Mouse (Mus musculus) heart, postnatal 4 days (tissue): ENCODE data around the gene Gm5737. TPM values are rescaled to one million over a fixed set of nuclear protein-coding genes. Genes with fewer than 3 reads are reported as not detected.

Source experiments
- DNase-seq: peaks from one replicate; pipeline ENCODE4 v3.0.0; 2021
- total RNA-seq, 2 experiments: library from RNA; stranded (reverse); gene quantifications; 2 replicates each; pipeline ENCODE4 v1.2.3; 2021

The Gm5737 gene
- not detected for total RNA-seq

DNA sequence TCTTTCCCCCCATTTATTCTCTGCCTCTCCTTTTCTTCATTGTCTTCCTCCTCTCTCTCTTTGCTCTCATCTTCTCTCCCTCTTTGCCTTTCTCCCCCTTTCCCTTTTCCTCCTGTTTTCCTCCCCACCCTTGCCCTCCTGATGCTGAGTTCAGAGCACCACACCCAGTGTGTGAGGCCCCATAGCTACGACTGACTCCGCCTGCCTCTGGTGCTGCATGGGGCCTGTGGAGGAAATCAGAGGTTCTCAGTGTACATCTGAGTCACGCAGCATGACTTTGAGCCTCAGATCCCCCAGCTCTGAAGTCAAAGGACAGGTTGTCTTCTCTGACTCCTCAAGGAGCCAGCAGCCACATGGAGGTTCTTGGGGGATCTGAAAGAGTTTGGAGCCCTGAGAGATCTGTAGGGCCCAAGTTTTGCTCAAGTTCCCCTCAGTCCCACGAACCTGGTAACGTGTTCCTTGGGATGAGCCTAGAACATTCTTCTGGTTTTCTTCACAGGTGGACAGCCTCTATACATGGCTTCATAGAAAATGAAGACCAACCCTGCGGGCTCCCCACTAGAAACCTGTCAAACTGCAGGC lies at the start of gene Gm5737:
Gene Gm5737 (plus strand): TSS at position 532 of the 582 bp plus-strand sequence.
- DNase-seq = no peak

DNA sequence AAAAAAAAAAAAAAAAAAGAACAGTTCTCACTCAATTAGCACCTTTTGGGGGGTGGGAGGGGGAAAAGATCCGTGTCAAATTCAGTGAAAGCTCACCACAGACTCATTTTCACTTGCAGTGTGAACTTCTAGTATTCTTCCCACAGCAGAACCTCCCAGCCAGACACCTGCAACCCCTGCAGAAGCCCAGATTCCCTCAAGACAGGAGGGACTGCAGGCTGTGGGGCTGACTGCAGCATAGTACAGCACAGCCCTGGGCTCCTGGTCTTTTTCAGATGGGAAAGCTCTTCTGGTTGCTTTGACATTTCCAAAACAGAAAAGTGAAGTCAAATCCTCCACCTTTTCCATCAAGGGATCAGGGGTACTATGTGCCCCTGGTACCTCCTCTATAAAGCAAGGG lies 44.8 kb upstream of the Gm5737 start:
- no peak for DNase-seq

DNA sequence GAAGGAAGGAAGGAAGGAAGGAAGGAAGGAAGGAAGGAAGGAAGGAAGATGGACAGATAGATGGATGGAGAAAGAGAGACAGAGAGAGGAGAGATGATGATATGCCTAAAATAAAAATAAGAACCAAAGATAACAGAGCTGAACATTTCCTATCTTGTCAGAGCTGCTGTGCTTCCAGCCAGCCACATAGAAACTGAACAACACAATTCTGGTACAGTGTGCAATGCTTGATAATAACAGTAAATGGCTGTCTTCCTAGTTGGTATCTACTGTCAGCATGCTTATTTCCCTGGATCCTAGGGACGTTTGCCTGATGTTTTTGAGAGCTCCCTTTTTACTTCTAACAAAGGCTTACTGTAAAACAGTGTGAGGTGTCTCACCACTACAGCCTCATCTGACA lies 40.8 kb upstream of the Gm5737 start:
- no peak for DNase-seq

DNA sequence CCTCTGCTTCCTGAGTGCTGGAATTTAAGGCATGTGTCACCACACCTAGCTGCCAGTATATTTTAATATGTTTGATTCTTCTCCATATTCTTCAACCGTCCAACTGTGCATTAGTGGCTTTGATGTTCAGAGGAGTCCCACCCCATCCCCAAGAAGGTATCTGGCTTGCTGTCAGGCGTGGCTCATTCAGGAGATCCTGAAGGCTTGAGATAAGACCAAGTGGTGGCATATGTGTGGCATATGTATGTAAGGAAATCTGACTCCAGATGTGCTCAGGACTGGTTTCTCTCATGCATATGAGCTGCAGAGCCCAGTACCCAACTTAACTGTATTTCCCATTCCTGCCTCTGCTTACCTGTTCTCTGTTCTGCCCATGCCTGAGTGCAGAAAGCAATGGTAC lies 34.2 kb upstream of the Gm5737 start:
- DNase-seq = no peak

DNA sequence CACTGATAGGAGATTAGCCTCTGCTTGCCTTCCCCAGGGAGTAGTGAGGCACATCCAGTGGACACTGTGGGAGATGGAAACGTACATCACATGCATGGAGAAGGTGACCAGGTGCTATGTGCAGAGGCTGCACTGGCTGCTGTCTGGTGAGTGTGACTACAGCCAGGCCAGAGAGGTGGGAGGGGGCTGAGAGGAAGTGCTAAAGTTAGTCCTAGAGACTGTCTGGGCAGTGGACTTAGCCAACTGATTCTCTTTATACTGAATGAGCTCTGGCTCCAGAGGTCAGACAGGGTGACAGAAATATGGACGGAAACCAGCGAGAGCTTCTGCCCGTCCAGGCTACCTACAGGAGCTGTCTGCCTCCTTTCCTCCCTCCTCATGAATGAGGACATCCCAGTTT lies 16.6 kb upstream of the Gm5737 start:
- no peak for DNase-seq

DNA sequence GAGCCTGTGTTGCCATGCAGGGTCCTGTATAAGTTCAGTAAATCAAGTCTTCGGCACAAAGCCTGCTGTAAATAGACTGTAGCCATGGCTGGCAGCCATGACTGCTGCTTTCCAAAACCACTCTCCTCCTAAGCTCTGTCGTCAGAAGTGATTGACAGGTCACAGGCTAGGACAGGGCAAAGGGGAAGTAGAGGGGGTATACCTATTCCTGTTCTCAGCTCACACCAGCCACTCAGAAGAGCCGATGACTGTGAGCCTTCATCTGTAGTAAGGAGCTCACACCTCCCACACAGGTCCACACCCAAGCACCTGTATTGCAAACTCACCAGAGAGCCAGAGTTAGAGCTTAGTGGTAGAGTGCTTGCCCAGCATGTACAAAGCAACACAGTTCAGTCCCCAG lies 15.8 kb upstream of the Gm5737 start:
- no peak for DNase-seq

DNA sequence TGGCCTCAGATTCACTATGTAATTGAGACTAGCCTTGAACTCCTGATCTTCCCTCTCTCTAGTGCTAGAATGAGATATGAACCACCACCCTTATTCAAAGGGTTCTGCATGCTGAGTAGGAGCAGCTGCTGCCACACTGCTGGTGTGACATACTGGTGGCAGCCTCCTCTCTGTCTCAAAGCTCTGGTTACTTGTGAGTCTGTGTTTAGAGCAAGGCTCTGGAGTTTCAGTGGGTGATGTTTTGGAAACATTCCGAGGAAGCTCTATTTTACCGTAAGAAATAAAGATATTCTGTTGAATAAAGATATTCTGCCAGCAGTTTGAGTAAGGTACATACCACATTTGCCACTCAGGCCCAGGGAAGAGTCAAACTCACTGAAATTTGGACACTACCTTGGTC lies 8.9 kb upstream of the Gm5737 start:
- DNase-seq = no peak

DNA sequence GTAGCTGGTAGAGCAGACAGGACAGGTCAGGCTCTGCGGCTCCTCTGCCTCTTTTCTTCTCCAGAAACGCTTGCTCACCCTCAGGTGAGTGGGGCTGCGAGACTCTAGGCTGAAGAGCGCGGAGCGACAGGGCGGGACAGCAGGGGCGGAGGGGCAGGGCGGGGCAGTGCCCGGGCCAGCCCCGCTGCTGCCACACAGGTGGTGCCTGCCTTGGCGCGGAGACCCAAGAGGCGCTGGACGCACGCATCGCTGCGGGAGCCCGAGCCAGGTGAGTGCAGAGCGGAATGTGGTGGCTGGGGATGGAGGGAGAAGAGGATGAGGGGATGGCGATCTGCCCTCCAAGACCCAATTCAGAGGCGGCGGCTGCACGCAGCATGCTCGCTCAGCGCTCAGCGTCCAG lies 2.5 kb upstream of the Gm5737 start:
- DNase-seq = no peak

DNA sequence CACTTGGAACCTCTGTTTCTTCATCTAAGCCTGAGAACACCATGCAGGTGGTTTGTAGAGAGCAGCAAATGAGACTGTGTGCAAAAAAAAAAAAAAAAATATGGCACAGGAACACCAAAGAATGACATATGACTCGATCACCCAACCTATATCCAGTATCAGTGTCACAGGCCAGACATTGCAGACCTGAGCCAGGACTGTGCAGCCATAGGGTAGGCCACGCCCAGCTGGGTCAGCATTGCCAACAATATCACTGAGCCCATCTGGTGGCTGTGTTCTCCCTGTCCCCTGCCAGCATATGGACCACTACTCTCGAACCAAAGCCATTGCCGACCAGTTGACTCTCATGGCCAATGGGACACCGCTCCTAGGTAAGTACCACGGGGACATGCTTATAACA lies 5.4 kb downstream of the Gm5737 start:
- no peak for DNase-seq

DNA sequence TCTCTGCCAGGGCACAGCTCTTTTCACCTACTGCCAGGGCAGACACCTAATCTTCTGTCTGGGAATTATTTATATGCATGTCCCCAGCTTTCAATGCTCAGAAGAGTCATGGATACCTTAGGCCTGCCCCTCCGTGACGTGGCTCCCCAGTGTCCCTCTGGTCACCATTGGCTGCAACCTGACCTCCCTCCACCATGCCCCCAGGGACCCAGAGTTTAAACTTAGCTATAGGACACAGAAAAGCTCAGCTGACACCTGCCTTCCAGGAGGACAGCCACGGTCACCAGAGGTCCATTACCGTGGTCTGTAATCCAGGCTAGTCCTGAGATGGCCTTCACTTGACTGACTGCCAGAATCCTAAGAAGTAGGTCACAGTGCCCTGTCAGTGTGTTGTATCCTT lies 7.2 kb downstream of the Gm5737 start:
- no peak for DNase-seq

DNA sequence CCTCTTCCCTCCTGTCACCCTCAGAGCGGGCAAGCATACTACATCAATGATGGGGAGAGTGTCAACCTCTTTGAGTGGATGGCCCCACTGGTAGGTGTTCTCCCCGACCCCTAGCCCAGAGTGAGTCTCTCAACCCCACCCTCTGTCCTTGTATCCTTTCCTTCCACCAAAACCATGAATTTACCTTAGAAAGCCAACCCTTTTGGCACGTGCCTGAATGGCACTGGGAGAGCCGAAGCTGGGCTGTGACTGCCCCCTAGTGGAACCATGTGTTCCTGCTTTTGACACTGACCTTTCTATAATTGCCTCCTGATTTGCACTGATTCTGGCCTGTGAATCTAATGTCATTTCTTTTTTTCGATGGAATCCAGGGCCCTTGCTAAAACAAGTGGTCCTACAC lies 11.1 kb downstream of the Gm5737 start:
- DNase-seq = peak; percentile 79

DNA sequence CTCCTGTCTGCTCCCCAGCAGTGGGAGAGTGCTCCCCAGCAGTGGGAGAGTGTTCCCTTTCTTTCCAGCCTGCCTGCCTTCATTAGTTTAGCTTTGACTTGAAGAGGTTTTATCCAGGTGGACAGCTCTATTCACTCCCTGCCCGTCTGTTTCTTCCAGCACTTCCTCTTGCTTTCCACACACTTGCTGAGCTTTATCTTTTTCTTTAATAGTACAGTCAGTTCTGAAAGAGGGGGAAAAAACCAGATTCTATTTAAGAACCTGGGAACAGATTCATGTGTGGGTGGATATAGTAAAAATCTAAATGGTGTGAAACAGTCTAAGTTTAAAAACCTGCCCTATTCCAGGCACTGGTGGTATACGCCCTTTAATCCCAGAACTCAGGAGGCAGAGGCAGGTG lies 12.9 kb downstream of the Gm5737 start:
- no peak for DNase-seq

DNA sequence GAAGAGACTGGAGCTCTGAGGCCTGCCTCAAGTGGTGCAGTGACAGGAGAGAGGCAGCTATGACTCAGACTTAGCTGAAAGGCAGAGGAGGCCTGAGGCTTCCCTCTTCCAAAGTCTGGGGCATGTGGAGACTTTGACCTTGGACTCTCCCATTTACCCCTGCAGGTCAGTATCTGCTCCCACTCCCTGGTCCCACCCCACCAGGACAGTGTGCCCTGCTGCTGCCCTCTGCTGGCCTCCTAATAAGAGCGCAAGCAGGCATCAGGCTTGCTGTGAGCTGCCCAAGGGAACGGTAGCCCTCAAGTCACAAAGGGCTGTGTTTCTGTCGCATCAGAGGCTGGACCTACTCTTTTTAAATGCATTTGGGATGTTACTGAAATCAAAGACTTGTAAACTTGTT lies 14.2 kb downstream of the Gm5737 start:
- DNase-seq = peak; percentile 70

DNA sequence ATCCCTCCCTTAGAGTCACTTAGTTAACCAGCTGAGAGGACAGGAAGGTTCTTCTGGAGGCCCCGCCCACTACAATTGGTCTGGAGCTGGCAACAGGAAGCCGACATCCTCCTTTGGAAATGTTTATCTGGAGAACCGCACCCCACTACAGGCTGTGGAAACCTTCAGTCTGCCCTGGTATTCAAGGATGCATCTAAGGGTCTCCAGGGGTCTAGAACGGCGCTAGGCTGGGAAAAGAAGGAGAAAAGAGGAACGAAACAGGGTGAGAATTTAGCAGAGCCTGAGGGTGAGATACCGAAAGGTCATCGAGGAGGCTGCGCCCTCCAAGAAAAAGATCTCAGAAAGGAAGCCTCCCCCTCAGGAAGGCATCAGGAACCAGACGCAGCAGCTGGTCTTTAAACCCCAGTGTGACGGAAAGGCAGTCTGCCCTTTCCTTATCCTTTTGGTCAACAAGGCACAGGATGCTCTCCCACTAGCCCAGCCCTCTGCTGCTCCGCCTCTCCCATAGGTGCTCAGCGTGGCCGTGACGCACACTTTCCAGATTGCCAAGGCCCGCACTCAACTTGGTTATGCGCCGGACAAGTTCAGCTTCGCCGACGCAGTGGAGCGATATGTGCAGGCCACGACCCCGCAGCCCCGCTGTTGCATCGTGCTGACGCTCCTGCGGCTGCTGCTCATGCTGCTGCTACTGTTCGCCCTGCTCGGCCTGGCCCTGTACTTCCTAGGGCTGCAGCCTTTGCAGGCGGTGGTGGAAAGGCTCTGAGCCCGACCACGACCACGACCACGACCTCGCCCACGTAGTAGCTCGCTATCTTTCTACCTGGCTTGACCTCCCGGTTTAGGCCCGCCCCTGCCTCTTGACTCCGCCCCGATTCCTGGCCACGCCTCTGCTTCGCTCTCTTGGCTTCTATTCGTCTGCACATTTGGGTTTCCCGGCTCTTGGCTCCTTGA lies 18.5 kb downstream of the Gm5737 start:
- peak; percentile 72 for DNase-seq

DNA sequence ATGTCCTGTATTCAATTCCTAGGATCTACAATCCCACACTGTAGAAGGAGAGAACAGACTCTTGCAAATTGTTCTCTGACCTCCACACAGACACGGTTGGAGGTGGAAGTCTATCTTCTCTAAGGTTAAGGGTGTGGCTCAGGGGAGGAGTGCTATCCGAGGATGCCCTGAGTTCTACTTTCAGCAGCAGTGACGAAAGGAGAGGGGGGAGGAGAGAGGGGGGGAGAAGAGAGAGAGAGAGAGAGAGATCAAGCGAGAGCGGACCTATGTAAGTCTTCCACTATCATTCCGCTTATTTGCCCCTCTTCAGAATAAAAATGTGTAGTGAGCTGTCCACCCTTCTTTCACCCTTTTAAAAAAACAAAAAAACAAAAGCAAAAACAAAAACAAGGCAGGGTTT lies 22.3 kb downstream of the Gm5737 start:
- no peak for DNase-seq

DNA sequence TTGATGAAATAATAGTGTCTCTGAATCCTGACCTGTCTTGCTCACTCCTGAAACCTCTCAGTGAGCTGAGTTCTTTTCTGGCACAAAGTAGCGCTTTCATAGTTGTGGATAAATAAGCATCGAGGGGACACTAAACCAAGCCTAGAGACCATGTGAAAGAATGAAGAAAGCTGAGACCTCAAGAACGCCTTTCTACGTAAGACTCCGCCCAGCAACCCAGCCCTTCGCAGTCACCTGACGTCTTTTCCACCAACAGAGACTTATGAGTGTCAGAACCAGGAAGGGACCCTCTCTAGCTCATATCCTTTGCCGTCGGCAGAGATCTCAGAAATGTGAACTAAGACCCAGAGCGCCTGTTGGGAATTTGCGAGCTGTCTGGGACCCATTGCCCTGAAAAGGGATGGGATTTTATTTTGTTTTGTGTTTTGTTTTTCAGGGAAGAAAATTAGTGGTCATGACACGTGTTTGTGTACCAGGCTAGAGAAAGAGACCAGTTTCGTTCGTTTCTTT lies 22.8 kb downstream of the Gm5737 start:
- DNase-seq = peak; percentile 70

DNA sequence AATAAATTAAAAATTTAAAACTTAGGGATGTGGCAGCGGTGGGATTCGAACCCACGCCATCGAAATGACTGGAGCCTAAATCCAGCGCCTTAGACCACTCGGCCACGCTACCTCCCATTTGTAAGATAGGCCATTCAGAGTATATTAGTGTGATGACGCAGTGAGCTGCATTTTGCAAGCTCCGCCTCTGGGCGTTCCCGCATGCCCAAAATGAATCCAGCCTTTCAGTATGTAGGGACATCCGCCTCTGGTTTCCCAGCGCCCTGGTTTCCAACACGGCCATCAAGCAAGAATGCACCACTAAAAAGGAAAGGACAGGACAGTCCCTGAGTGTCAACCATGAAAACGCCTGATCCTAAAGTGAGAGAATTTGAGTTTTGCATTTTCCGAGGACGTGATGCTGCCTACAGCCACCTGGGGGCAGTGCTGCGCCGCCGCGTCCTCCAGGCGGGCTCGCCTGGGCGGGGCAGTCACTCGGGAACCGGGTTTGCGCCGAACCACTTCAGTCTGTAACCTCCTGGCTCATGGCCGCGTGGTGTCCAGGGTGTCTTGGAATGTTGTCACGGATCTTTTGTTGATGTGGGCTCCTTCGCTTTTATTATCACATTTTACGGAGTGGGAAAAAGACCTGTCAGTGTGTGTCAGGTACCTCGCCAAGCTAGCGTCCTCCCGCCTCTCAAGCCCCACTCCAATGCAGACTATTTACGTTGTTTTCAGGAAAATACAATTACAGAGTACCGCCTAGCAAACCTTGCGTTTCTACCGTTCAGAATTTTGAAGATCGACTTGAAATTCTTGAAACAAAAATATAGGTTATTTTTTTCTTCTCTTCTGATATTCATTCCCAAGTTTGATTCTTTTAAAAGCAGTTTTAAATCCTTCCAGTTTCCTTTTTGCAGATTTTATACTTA lies 23.5 kb downstream of the Gm5737 start:
- peak; percentile 97 for DNase-seq

DNA sequence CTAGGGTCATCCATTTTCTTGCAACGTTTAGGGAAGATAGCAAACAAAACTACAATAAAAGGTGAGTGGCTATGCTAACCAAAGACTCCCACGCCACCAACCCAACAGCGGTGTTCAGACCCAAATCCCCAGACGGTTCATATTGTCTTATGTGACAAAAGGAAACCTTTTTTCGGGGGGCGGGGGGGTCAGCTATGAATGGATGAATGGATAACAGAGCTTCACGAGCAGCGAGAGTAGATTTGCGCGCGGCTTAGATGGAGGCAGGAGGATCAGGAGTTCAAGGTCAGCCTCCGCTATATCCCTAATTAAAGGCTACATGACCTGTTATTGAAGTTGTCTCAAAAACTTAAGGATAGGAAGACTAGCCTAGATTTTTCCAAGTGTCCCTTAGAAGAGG lies 24.2 kb downstream of the Gm5737 start:
- no peak for DNase-seq

DNA sequence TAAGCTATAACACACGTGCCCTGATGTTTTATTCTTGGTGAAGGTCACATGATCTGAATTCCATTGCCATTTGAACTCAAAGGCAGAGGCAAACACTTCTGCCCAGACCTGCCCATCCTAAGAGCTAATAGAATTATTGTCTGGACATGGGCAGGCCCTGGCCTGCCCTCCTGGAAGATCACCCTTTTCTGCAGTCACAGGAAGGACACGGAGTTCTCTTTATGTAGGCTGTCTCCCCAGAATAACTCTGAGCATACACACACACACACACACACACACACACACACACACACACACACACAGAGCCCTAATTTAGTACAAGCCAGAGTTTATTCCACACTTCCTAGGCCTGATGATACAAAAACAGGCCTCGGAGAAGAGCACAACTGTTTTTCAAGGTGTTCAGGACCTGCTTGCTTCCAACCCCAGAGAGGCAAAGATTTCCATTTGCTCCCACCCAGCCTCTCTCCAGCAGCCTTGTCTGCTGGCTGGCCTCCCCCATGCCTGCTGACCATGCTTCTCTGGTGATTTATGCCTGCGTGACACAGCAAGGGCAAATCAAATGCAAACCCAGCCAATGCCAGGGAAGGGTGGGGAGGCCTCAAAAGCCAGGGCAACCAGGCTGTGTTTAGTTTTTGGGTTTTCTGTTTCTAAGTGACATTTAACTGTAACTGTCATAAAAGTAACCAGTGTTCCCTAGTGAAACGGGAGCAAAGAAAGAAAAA lies 26.4 kb downstream of the Gm5737 start:
- DNase-seq = no peak

DNA sequence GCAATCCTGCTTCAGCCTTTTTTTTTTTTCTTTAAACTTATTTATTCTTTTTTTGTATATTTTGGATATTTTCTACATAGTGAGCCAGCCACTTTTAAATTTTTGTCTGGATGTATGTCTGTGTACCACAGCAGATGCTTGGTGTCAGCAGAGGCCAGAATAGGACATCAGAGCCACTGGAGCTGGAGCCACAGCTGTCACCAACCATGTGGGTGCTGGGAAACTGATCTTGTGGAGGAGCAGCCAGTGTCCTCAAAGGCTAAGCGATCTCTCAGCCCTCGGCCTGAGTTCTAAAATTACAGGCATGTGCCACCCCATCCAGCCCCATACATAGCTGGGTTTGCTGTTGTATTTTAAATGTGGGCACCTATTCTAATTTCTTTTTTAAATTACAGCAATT lies 27.6 kb downstream of the Gm5737 start:
- no peak for DNase-seq

DNA sequence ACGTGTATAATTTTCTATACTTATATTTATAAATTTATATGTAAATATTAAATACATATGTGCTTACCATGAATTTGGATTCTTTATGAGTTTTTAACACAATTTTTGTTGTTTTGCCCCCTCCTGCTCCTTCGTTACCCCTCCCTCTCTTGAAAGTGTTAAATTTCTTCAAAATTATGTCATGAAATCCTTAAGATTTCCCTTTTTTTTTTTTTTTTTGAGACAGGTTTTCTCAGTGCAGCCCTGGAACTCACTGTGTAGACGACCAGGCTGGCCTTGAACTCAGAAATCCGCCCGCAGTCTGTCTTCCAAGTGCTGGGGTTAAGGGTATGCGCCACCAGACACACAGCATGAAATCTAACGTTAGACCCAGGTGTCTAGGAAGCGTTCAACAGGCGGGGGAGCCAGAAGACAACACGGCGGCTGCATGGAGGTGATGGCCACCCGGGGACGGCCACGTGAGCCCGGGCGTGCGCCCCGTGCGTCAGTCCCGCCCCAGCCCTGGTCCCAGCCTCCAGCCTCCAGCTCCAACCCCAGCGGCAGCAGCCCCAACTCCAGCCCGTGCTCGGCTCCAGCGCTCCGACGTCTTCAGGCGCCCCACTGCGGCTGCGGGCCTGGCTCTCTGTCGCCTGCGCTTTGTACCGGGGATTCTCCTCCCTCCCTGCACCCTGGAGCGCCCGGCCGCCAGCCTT lies 30.3 kb downstream of the Gm5737 start, which contains the start of gene Eef2k:
Gene Eef2k (plus strand): TSS at position 487 of the 692 bp plus-strand sequence.
- DNase-seq = peak; percentile 89
